Mouse (Mus musculus) kidney, embryonic 14.5 days (tissue): ENCODE data around the gene Phactr1. TPM values are rescaled to one million over a fixed set of nuclear protein-coding genes. Genes with fewer than 3 reads are reported as not detected.
A peak's percentile ranks its signal among the peaks of the same experiment; 100 is the strongest.

Experiments
- ATAC-seq: fragments of 200-750 bp; cut with Nextera tagmentation; 2 replicates; pipeline ENCODE4 v1.8.0; 2017; ENCODE audit warnings: moderate number of reproducible peaks, mild to moderate bottlenecking, moderate TSS enrichment, moderate library complexity; ENCODE audit not compliant: low FRiP score, low TSS enrichment
- H3K27ac ChIP-seq: fragments of 300-500 bp; sonication (generic); 2 replicates; pipeline ENCODE4 v1.5.1; 2014; ENCODE audit warnings: low read depth, mild to moderate bottlenecking, low read length, moderate library complexity, mixed read lengths
- H3K27me3 ChIP-seq: fragments of 300-500 bp; sonication (generic); 2 replicates; pipeline ENCODE4 v1.6.1; 2014; ENCODE audit warnings: mild to moderate bottlenecking, low read length; ENCODE audit not compliant: control insufficient read depth, insufficient read depth
- H3K36me3 ChIP-seq: fragments of 300-500 bp; sonication (generic); 2 replicates; pipeline ENCODE4 v1.6.1; 2014; ENCODE audit warnings: low read length, mixed read lengths; ENCODE audit not compliant: control insufficient read depth, insufficient read depth
- H3K4me1 ChIP-seq: fragments of 300-500 bp; sonication (generic); 2 replicates; pipeline ENCODE4 v1.6.1; 2014; ENCODE audit warnings: low read length, mixed read lengths; ENCODE audit not compliant: control insufficient read depth, insufficient read depth
- H3K4me2 ChIP-seq: fragments of 300-500 bp; sonication (generic); replicated peaks from 2 replicates; pipeline ENCODE4 v1.6.1; 2014; ENCODE audit warnings: low read depth, mild to moderate bottlenecking, low read length
- H3K4me3 ChIP-seq: fragments of 300-500 bp; sonication (generic); 2 replicates; pipeline ENCODE4 v1.5.1; 2014; ENCODE audit warnings: mild to moderate bottlenecking, low read length
- H3K9ac ChIP-seq: fragments of 300-500 bp; sonication (generic); 2 replicates; pipeline ENCODE4 v1.6.1; 2014; ENCODE audit warnings: low read depth, mild to moderate bottlenecking, low read length, moderate library complexity
- H3K9me3 ChIP-seq: fragments of 300-500 bp; sonication (generic); 2 replicates; pipeline ENCODE4 v1.6.1; 2016; ENCODE audit warnings: low read length; ENCODE audit not compliant: control insufficient read depth
- WGBS: fragments of 180-500 bp; shearing (Covaris S2); extraction: QIAGEN DNeasy Blood & Tissue Kit; methylation state at CpG from one replicate; pipeline ENCODE4 v1.1.7; 2014; 5-methylcytosine and 5-hydroxymethylcytosine counted together
- polyA plus RNA-seq: library from polyadenylated mRNA; unstranded; fragments of >200 nt; fragmentation: Nextera tagmentation; extraction: Ambion mirVana; gene quantifications from 2 replicates; pipeline ENCODE4 v1.2.1, GENCODE M21; 2014

Phactr1 gene
- polyA plus RNA-seq, 1 experiment from 2014 or later = 26.6 TPM

GRCm38 (mm10) chr13:43018863-43019262 is 338.4 kb downstream of the Phactr1 start:
- no peaks in the 10 kb centered on the region for H3K27me3 ChIP-seq
- H3K4me3 ChIP-seq = no peak overlapping the region
- H3K4me1 ChIP-seq = peaks cover 8% of the 10 kb centered on the region; the same call in 1 of the 2 replicates
- WGBS = 47% methylated on average over 5 of the region's 5 CpGs
- H3K27ac ChIP-seq = no peak overlapping the region
- ATAC-seq = peak; percentile 69
- no peak overlapping the region for H3K9ac ChIP-seq
- no peaks in the 10 kb centered on the region for H3K9me3 ChIP-seq
- H3K36me3 ChIP-seq = no peaks in the 10 kb centered on the region
- H3K4me2 ChIP-seq = no peak overlapping the region

GRCm38 (mm10) chr13:43021031-43021430 is 340.6 kb downstream of the Phactr1 start:
- no peak overlapping the region for H3K4me3 ChIP-seq
- H3K36me3 ChIP-seq = no peaks in the 10 kb centered on the region
- peaks cover 6% of the 10 kb centered on the region; the same call in 1 of the 2 replicates for H3K4me1 ChIP-seq
- ATAC-seq = no peak
- H3K9ac ChIP-seq = no peak overlapping the region
- peaks cover 4% of the 10 kb centered on the region; the same call in 1 of the 2 replicates for H3K9me3 ChIP-seq
- 37% methylated on average over 6 of the region's 6 CpGs for WGBS
- H3K27ac ChIP-seq = no peak overlapping the region
- no peaks in the 10 kb centered on the region for H3K27me3 ChIP-seq
- H3K4me2 ChIP-seq = no peak overlapping the region

GRCm38 (mm10) chr13:43023005-43023404 is 342.6 kb downstream of the Phactr1 start:
- Histone ChIP-seq H3K36me3 (no peaks in the 10 kb centered on the region), H3K4me1 (peaks cover 6% of the 10 kb centered on the region; the same call in 1 of the 2 replicates), H3K9me3 (peaks cover 4% of the 10 kb centered on the region; the same call in 1 of the 2 replicates), H3K9ac (no peak overlapping the region), H3K4me2 (no peak overlapping the region), H3K4me3 (no peak overlapping the region), H3K27ac (no peak overlapping the region), H3K27me3 (no peaks in the 10 kb centered on the region)
- WGBS = 73% methylated on average over 5 of the region's 5 CpGs
- no peak for ATAC-seq

GRCm38 (mm10) chr13:43027568-43027967 is 347.1 kb downstream of the Phactr1 start:
- Histone ChIP-seq H3K36me3 (no peaks in the 10 kb centered on the region), H3K4me1 (no peaks in the 10 kb centered on the region), H3K9ac (no peak overlapping the region), H3K27ac (no peak overlapping the region), H3K4me2 (no peak overlapping the region), H3K4me3 (no peak overlapping the region), H3K27me3 (no peaks in the 10 kb centered on the region), H3K9me3 (peaks cover 4% of the 10 kb centered on the region; the same call in 1 of the 2 replicates)
- ATAC-seq = no peak
- WGBS = 79% methylated on average over 1 of the region's 1 CpGs

- H3K4me3 ChIP-seq = no peak overlapping the region
- H3K4me2 ChIP-seq = no peak overlapping the region
- H3K9me3 ChIP-seq = peaks cover 10% of the 10 kb centered on the region; the same call in 1 of the 2 replicates
- no peak for ATAC-seq
- no peaks in the 10 kb centered on the region for H3K4me1 ChIP-seq
- H3K9ac ChIP-seq = no peak overlapping the region
- H3K27me3 ChIP-seq = no peaks in the 10 kb centered on the region
- no peak overlapping the region for H3K27ac ChIP-seq
- H3K36me3 ChIP-seq = no peaks in the 10 kb centered on the region
- 87% methylated on average over 2 of the region's 2 CpGs for WGBS
These were observed 349.8 kb downstream of the Phactr1 start for GRCm38 (mm10) chr13:43030222-43030621.

- H3K9ac ChIP-seq = no peak overlapping the region
- no peaks in the 10 kb centered on the region for H3K4me1 ChIP-seq
- no peak overlapping the region for H3K4me2 ChIP-seq
- no peak for ATAC-seq
- no peak overlapping the region for H3K4me3 ChIP-seq
- no peaks in the 10 kb centered on the region for H3K27me3 ChIP-seq
- no peaks in the 10 kb centered on the region for H3K36me3 ChIP-seq
- 90% methylated on average over 3 of the region's 3 CpGs for WGBS
- H3K27ac ChIP-seq = no peak overlapping the region
- 0 out of 2 replicates have a peak, but pooled peaks cover 7% of the 10 kb centered on the region for H3K9me3 ChIP-seq
These were observed 352.0 kb downstream of the Phactr1 start for GRCm38 (mm10) chr13:43032451-43032850.

GRCm38 (mm10) chr13:43036510-43036909 is 356.1 kb downstream of the Phactr1 start:
- Histone ChIP-seq H3K27me3 (no peaks in the 10 kb centered on the region), H3K4me1 (no peaks in the 10 kb centered on the region), H3K4me3 (no peak overlapping the region), H3K9me3 (0 out of 2 replicates have a peak, but pooled peaks cover 7% of the 10 kb centered on the region), H3K27ac (no peak overlapping the region), H3K4me2 (no peak overlapping the region), H3K36me3 (no peaks in the 10 kb centered on the region), H3K9ac (no peak overlapping the region)
- 73% methylated on average over 6 of the region's 6 CpGs for WGBS
- ATAC-seq = no peak

- no peaks in the 10 kb centered on the region for H3K27me3 ChIP-seq
- WGBS = 73% methylated on average over 4 of the region's 4 CpGs
These were observed 362.3 kb downstream of the Phactr1 start for GRCm38 (mm10) chr13:43042766-43043165.

GRCm38 (mm10) chr13:43048553-43048952 is 368.1 kb downstream of the Phactr1 start:
- H3K9me3 ChIP-seq = no peaks in the 10 kb centered on the region
- no peaks in the 10 kb centered on the region for H3K36me3 ChIP-seq
- H3K4me1 ChIP-seq = no peaks in the 10 kb centered on the region
- 68% methylated on average over 3 of the region's 3 CpGs for WGBS
- no peak overlapping the region for H3K27ac ChIP-seq
- H3K4me2 ChIP-seq = no peak overlapping the region
- H3K9ac ChIP-seq = no peak overlapping the region
- no peak for ATAC-seq
- H3K4me3 ChIP-seq = no peak overlapping the region
- no peaks in the 10 kb centered on the region for H3K27me3 ChIP-seq

More at GRCm38 (mm10) chr13:43042766-43043165, 362.3 kb downstream of the Phactr1 start:
- Histone ChIP-seq H3K4me1 (no peaks in the 10 kb centered on the region), H3K4me3 (no peak overlapping the region), H3K9me3 (no peaks in the 10 kb centered on the region), H3K36me3 (no peaks in the 10 kb centered on the region), H3K27ac (no peak overlapping the region), H3K9ac (no peak overlapping the region), H3K4me2 (no peak overlapping the region)
- no peak for ATAC-seq
